ENCODE assay signal across 8 mouse cellular contexts in the genomic region with DNA sequence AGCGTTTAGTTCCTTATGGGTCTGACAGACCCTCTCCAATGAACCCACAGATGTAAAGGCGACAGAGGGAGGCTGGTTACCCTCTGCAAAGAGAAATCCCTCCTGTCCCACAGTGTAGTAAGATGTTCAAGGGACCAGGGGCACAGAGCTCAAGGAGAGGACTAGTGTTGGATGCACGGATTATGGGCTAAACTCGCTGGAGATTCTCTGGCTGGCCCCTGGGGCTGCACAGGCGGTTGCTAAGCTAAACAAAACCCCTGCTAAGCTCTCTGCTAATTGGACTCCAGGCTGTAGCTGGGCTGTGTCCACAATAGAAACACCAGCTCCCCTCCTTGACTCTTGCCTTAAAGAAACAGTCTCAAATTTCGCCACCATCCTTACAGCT. TPM values are rescaled to one million over a fixed set of nuclear protein-coding genes. Genes with fewer than 3 reads are reported as not detected.
DNase-seq lines count a peak whose midpoint lies in the region; ATAC-seq and TF ChIP-seq lines count a peak whose summit lies in the region.

A gene (minus strand): TSS at position 329 of the 385 bp plus-strand sequence.

- no peaks in the 10 kb centered on the region for H3K36me3 ChIP-seq in embryonic facial prominence, embryonic 10.5 days (replicated peaks)
- H3K36me3 ChIP-seq in hindbrain, embryonic 14.5 days (replicated peaks; ENCODE audit: control insufficient read depth, insufficient read depth) = no peaks in the 10 kb centered on the region
- H3K36me3 ChIP-seq in liver, postnatal 0 days (replicated peaks; ENCODE audit: insufficient read depth, low read length) = no peaks in the 10 kb centered on the region

- no peaks in the 10 kb centered on the region for H3K9me3 ChIP-seq in embryonic facial prominence, embryonic 10.5 days
- no peaks in the 10 kb centered on the region for H3K9me3 ChIP-seq in hindbrain, embryonic 14.5 days (ENCODE audit: control insufficient read depth, low read length)
- H3K9me3 ChIP-seq in liver, postnatal 0 days (ENCODE audit: low read length) = no peaks in the 10 kb centered on the region

- ATAC-seq in hindbrain, embryonic 14.5 days (ENCODE audit: low FRiP score) = peak; percentile 66; the same call in 1 of the 2 replicates
- ATAC-seq in liver, postnatal 0 days = no peak

- TF ChIP-seq EP300 in liver, postnatal 0 days (IDR thresholded peaks at IDR 0.05; ENCODE audit: low read depth) = no peak

- H3K9ac ChIP-seq in hindbrain, embryonic 14.5 days = peak within 1 kb of the TSS; percentile 65
- H3K9ac ChIP-seq in liver, postnatal 0 days (replicated peaks) = no peak within 1 kb of the TSS

- H3K27me3 ChIP-seq in embryonic facial prominence, embryonic 10.5 days (replicated peaks; ENCODE audit: low read depth, poor library complexity, severe bottlenecking) = peaks cover 36% of the 10 kb centered on the region
- peaks cover 8% of the 10 kb centered on the region; the same call in 1 of the 2 replicates for H3K27me3 ChIP-seq in hindbrain, embryonic 14.5 days (ENCODE audit: control insufficient read depth, insufficient read depth, low read length)
- peaks cover 5% of the 10 kb centered on the region; the same call in 1 of the 2 replicates for H3K27me3 ChIP-seq in liver, postnatal 0 days (ENCODE audit: insufficient read depth, low read length)

- DNase-seq in layer of hippocampus, adult 18-20 months (ENCODE audit: low spot score in 2 of 2) = no peak
- DNase-seq in layer of hippocampus, adult 9-10 months (ENCODE audit: low spot score) = no peak
- peak; percentile 66 for DNase-seq in embryonic facial prominence, embryonic 10.5 days (ENCODE audit: low spot score)
- peak; percentile 56 for DNase-seq in hindbrain, embryonic 14.5 days (ENCODE audit: low spot score)
- no peak for DNase-seq in liver, postnatal 0 days
- no peak for DNase-seq in urinary bladder, postnatal 36 days (ENCODE audit: low spot score in 2 of 2)
- no peak for DNase-seq in gastrocnemius, postnatal 10 days
- no peak for DNase-seq in cerebellum, postnatal 4 days (ENCODE audit: low spot score in 2 of 2)

- WGBS in embryonic facial prominence, embryonic 10.5 days = 1% methylated on average over 6 of the region's 6 CpGs
- 2% methylated on average over 6 of the region's 6 CpGs for WGBS in hindbrain, embryonic 14.5 days
- WGBS in liver, postnatal 0 days (ENCODE audit: insufficient replicate concordance) = 13% methylated on average over 6 of the region's 6 CpGs

- no peak for TF ChIP-seq CTCF in liver, postnatal 0 days (IDR thresholded peaks at IDR 0.05; ENCODE audit: low read depth)

- peak within 1 kb of the TSS; percentile 65 for H3K27ac ChIP-seq in embryonic facial prominence, embryonic 10.5 days (replicated peaks)
- H3K27ac ChIP-seq in hindbrain, embryonic 14.5 days = no peak within 1 kb of the TSS
- no peak within 1 kb of the TSS for H3K27ac ChIP-seq in liver, postnatal 0 days (ENCODE audit: low read depth)

- peak within 1 kb of the TSS; percentile 91 for H3K4me2 ChIP-seq in hindbrain, embryonic 14.5 days (replicated peaks)
- H3K4me2 ChIP-seq in liver, postnatal 0 days (ENCODE audit: low read depth, low read length) = peak within 1 kb of the TSS; percentile 51

- peak within 1 kb of the TSS; percentile 62 for H3K4me3 ChIP-seq in embryonic facial prominence, embryonic 10.5 days
- peak within 1 kb of the TSS; percentile 42 for H3K4me3 ChIP-seq in hindbrain, embryonic 14.5 days (replicated peaks; ENCODE audit: low read length)
- H3K4me3 ChIP-seq in liver, postnatal 0 days (ENCODE audit: low read depth, low read length) = peak within 1 kb of the TSS; percentile 10; the same call in 1 of the 2 replicates

- H3K4me1 ChIP-seq in embryonic facial prominence, embryonic 10.5 days = peaks cover 17% of the 10 kb centered on the region
- peaks cover 14% of the 10 kb centered on the region for H3K4me1 ChIP-seq in hindbrain, embryonic 14.5 days (replicated peaks; ENCODE audit: control insufficient read depth, insufficient read depth, low read length)
- H3K4me1 ChIP-seq in liver, postnatal 0 days (ENCODE audit: insufficient read depth) = peaks cover 9% of the 10 kb centered on the region; the same call in 1 of the 2 replicates

RNA-seq across cellular contexts. Expression of the gene that starts here (rescaled TPM):
- total RNA-seq in layer of hippocampus, adult 18-20 months (2021) = 10 to 100 TPM; 13.6 to 15.6 TPM
- polyA plus RNA-seq in embryonic facial prominence, embryonic 10.5 days (2016; fragmentation: Nextera tagmentation; extraction: Ambion mirVana) = 13.1 and 13.8 TPM in 2 replicates
- polyA plus RNA-seq in hindbrain, embryonic 14.5 days (2014; fragmentation: Nextera tagmentation; extraction: Ambion mirVana) = 12.8 and 14.1 TPM in 2 replicates
- 1.5 and 2.1 TPM in 2 replicates for polyA plus RNA-seq in liver, postnatal 0 days (2015; fragmentation: Nextera tagmentation; extraction: Ambion mirVana)
- total RNA-seq in gastrocnemius, postnatal 10 days (2021) = 1 to 10 TPM; 5.2 to 6.5 TPM

Comparison
In these comparisons a context has a peak if more than half of its experiments do, and no peak if none do; other contexts are left out.
1. DNase-seq: peak in embryonic facial prominence, embryonic 10.5 days (single experiment) and hindbrain, embryonic 14.5 days (single experiment); none in layer of hippocampus, adult 18-20 months (0 of 2), layer of hippocampus, adult 9-10 months (single experiment), liver, postnatal 0 days (single experiment), urinary bladder, postnatal 36 days (0 of 2), gastrocnemius, postnatal 10 days (single experiment) and cerebellum, postnatal 4 days (0 of 2).
2. H3K4me3 ChIP-seq: peak in every context shown above with its lines; median percentile 62 in embryonic facial prominence, embryonic 10.5 days; 42 in hindbrain, embryonic 14.5 days; 10 in liver, postnatal 0 days.